Mouse (Mus musculus) E14TG2a.4 (cell line): ENCODE measurements around the gene Crnkl1.

Experiments used
- H3K27me3 ChIP-seq: 2 replicates; pipeline ENCODE4 v1.6.1; 2014; ENCODE audit warnings: low read length, control low read depth; ENCODE audit not compliant: insufficient read depth
- H3K36me3 ChIP-seq: 2 replicates; pipeline ENCODE4 v1.6.1; 2014; ENCODE audit warnings: low read length, control low read depth; ENCODE audit not compliant: insufficient read depth
- H3K4me1 ChIP-seq: replicated peaks from 2 replicates; pipeline ENCODE4 v1.6.1; 2014; ENCODE audit warnings: low read depth, low read length, control low read depth
- H3K4me3 ChIP-seq: replicated peaks from 2 replicates; pipeline ENCODE4 v1.5.1; 2014; ENCODE audit warnings: mild to moderate bottlenecking, low read length
- H3K9me3 ChIP-seq: 2 replicates; pipeline ENCODE4 v1.6.1; 2014; ENCODE audit warnings: low read length, control low read depth
- CTCF ChIP-seq: conservative IDR thresholded peaks from 2 replicates; pipeline ENCODE4 v1.5.1; 2014; ENCODE audit warnings: low read length
- NANOG ChIP-seq: IDR thresholded peaks from 2 replicates; pipeline ENCODE4 v1.6.1; 2014; ENCODE audit warnings: borderline replicate concordance, low read length, mixed read lengths
- POU5F1 ChIP-seq: IDR thresholded peaks from 2 replicates; pipeline ENCODE4 v1.6.1; 2014; ENCODE audit warnings: low read length, borderline replicate concordance

The Crnkl1 gene

GRCm38 (mm10) chr2:145961861-145962260 lies 27.0 kb upstream of the Crnkl1 start:
- Histone ChIP-seq H3K4me1 (no peaks in the 10 kb centered on the region), H3K9me3 (no peaks in the 10 kb centered on the region), H3K36me3 (no peaks in the 10 kb centered on the region), H3K27me3 (0 out of 2 replicates have a peak, but pooled peaks cover 3% of the 10 kb centered on the region), H3K4me3 (no peak overlapping the region)
- no peak for TF ChIP-seq NANOG
- no peak for TF ChIP-seq POU5F1
- TF ChIP-seq CTCF, result no peak

DNA sequence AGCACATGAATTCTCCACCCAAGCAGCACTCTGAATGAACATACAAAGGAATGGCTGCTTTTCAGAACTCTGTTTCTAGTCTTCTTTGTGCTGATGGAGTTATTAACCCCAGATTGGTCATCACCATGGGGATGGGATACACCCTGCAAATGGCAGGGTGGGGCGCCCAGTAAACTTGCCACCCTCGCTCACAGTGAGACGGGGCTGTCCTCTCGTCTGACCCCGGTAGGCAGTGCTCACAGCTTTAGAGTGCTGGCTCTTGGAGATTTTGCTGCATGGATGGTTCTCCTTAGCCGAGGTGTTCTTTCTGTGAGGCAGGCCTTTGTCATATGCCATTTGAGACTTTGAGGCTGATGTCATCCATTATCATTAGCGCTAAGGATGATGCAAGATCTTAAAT lies 23.7 kb upstream of the Crnkl1 start:
- Histone ChIP-seq H3K27me3 (0 out of 2 replicates have a peak, but pooled peaks cover 3% of the 10 kb centered on the region), H3K36me3 (no peaks in the 10 kb centered on the region), H3K4me3 (no peak overlapping the region), H3K4me1 (no peaks in the 10 kb centered on the region), H3K9me3 (peaks cover 9% of the 10 kb centered on the region)
- no peak for TF ChIP-seq NANOG
- no peak for TF ChIP-seq POU5F1
- no peak for TF ChIP-seq CTCF

GRCm38 (mm10) chr2:145958097-145958496 lies 23.3 kb upstream of the Crnkl1 start:
- Histone ChIP-seq H3K36me3 (no peaks in the 10 kb centered on the region), H3K27me3 (0 out of 2 replicates have a peak, but pooled peaks cover 3% of the 10 kb centered on the region), H3K9me3 (peaks cover 9% of the 10 kb centered on the region), H3K4me3 (no peak overlapping the region), H3K4me1 (no peaks in the 10 kb centered on the region)
- TF ChIP-seq CTCF, result no peak
- TF ChIP-seq POU5F1, result no peak
- no peak for TF ChIP-seq NANOG

- Histone ChIP-seq H3K4me3 (no peak overlapping the region), H3K36me3 (no peaks in the 10 kb centered on the region), H3K9me3 (peaks cover 9% of the 10 kb centered on the region), H3K4me1 (no peaks in the 10 kb centered on the region), H3K27me3 (0 out of 2 replicates have a peak, but pooled peaks cover 3% of the 10 kb centered on the region)
- TF ChIP-seq NANOG (no peak), CTCF (peak; percentile 50), POU5F1 (no peak)
These were observed 22.6 kb upstream of the Crnkl1 start for GRCm38 (mm10) chr2:145957450-145957849.

- no peaks in the 10 kb centered on the region for H3K4me1 ChIP-seq
- 0 out of 2 replicates have a peak, but pooled peaks cover 5% of the 10 kb centered on the region for H3K27me3 ChIP-seq
- H3K4me3 ChIP-seq, result no peak overlapping the region
- H3K36me3 ChIP-seq, result no peaks in the 10 kb centered on the region
- no peak for TF ChIP-seq CTCF
- no peak for TF ChIP-seq NANOG
- TF ChIP-seq POU5F1, result no peak
- peaks cover 9% of the 10 kb centered on the region for H3K9me3 ChIP-seq
These were observed 21.5 kb upstream of the Crnkl1 start for GRCm38 (mm10) chr2:145956318-145956717.

DNA sequence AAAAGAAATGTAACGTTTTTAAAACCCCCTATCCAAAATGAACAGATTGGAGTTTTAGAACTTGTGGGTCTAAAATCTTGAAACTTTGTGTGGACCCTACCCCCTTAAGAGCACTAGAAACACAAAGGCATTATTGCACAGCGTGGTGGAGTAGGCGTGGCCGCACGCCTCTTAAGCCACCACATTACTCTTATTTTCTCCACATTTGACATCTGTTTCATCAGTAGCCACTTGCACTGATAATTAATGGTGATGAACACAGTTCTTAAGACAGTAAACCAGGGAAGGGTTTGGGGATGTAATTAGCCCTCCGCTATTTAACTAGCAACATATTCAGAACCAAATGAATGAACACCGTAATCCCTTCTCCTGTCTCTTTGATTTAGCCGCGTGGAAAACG lies 21.0 kb upstream of the Crnkl1 start:
- no peak for TF ChIP-seq POU5F1
- no peak for TF ChIP-seq CTCF
- no peak for TF ChIP-seq NANOG
- Histone ChIP-seq H3K9me3 (peaks cover 9% of the 10 kb centered on the region), H3K36me3 (no peaks in the 10 kb centered on the region), H3K27me3 (0 out of 2 replicates have a peak, but pooled peaks cover 5% of the 10 kb centered on the region), H3K4me3 (no peak overlapping the region), H3K4me1 (no peaks in the 10 kb centered on the region)

DNA sequence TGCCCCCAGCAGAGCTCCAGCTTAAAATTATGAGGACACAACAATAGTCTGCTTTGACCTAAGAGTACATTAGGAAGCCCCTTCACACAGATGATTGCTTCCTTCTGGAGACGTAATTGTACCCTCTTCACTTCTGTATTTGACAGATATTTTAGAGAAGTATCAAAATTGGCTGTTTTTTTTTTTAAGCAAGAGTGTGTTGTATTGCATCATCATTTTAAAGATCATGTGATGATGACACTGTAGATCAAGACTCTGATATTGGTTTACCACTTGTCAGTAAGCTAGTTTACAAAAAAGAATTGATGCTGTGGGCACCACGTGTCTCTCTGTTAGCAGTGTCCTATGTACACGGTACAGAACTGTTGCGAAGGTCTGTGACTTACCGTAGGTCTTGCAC lies 17.9 kb upstream of the Crnkl1 start:
- peaks cover 9% of the 10 kb centered on the region for H3K9me3 ChIP-seq
- TF ChIP-seq POU5F1, result no peak
- TF ChIP-seq CTCF, result no peak
- TF ChIP-seq NANOG, result no peak
- 0 out of 2 replicates have a peak, but pooled peaks cover 5% of the 10 kb centered on the region for H3K27me3 ChIP-seq
- no peak overlapping the region for H3K4me3 ChIP-seq
- no peaks in the 10 kb centered on the region for H3K4me1 ChIP-seq
- H3K36me3 ChIP-seq, result no peaks in the 10 kb centered on the region

GRCm38 (mm10) chr2:145950239-145950638 lies 15.4 kb upstream of the Crnkl1 start:
- 0 out of 2 replicates have a peak, but pooled peaks cover 2% of the 10 kb centered on the region for H3K27me3 ChIP-seq
- H3K4me1 ChIP-seq, result no peaks in the 10 kb centered on the region
- TF ChIP-seq NANOG (no peak), POU5F1 (no peak), CTCF (no peak)
- peaks cover 7% of the 10 kb centered on the region for H3K9me3 ChIP-seq
- no peak overlapping the region for H3K4me3 ChIP-seq
- H3K36me3 ChIP-seq, result no peaks in the 10 kb centered on the region
